Mouse (Mus musculus): ENCODE results near the gene Cir1. TPM values are rescaled to one million over a fixed set of nuclear protein-coding genes. Genes with fewer than 3 reads are reported as not detected.

The Cir1 gene
- total RNA-seq, 1 experiment: 7.4 TPM

DNA sequence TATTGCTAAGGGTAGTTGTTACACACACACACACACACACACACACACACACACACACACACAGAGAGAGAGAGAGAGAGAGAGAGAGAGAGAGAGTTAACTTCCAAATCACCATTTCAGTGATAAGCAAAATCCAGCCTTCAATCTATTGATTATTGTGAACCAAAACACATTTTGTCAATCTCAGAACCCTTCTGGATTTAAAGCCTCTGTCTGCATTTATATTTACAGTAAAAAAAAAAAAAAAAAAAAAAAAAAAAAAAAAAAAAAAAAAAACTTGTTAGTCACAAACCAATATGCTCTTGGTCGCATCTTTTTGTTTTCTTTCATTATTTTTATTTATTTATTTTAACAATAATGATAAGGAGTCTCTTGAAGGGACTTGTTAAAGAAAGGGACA lies 45.9 kb downstream of the Cir1 start:
- in situ Hi-C loops (cut with MboI; ENCODE audit: low sequenced_read_pairs in 2 of 2, unreplicated experiment in 2 of 2): loop anchor here in 1 of 2 experiments (10.0 kb wide), 1 partner anchor 1722 kb away; the partner anchor contains the start of gene Dlx2

DNA sequence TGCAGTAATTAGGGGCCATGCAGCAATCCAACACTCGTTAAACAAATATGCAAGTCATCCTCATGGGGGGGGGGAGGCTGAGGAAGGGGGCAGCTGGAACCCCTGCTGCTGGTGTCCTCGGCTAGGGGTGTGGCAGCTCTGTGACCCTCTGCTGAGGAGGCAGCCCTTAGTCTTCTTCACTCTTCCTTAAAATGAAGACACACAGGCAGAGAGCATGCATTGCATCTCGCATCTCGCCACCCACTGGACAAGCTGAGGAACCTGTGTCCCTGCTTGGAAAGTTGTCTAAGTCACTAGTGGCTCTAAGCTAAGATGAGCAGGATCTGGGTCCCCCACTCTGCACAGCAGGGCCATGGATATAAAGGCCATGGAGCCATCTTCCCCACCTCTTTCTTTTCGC lies 46.5 kb downstream of the Cir1 start:
- no peak overlapping the region for H3K9ac ChIP-seq (ENCODE audit: insufficient read depth, low read depth, low read length, poor library complexity, severe bottlenecking)
- H3K9me3 ChIP-seq (ENCODE audit: control insufficient read depth, insufficient read depth, low read depth, low read length): no peaks in the 10 kb centered on the region
- no peaks in the 10 kb centered on the region for H3K36me3 ChIP-seq (ENCODE audit: control insufficient read depth, insufficient read depth, low read length, poor library complexity, severe bottlenecking)
- TF ChIP-seq HCFC1 (IDR thresholded peaks at IDR 0.05; ENCODE audit: borderline replicate concordance, insufficient read depth, low read length) (no peak), ZNF384 (IDR thresholded peaks at IDR 0.05; ENCODE audit: low read depth, low read length) (no peak), MAFK (IDR thresholded peaks at IDR 0.05; ENCODE audit: insufficient read depth, low read depth, low read length) (no peak), CHD2 (IDR thresholded peaks at IDR 0.05; ENCODE audit: low read depth, low read length) (no peak), ZC3H11A (IDR thresholded peaks at IDR 0.05; ENCODE audit: borderline replicate concordance, low read depth, low read length) (no peak)
- no peak overlapping the region for H3K27ac ChIP-seq (ENCODE audit: insufficient read depth, low read depth, low read length, poor library complexity, severe bottlenecking)
- in situ Hi-C loops (cut with MboI; ENCODE audit: low sequenced_read_pairs in 2 of 2, unreplicated experiment in 2 of 2): loop anchor here in 1 of 2 experiments (10.0 kb wide), 1 partner anchor 1721 kb away; the partner anchor contains the start of gene Dlx2
- no peak overlapping the region for H3K4me3 ChIP-seq (ENCODE audit: insufficient read depth in 1 of 2, low read depth in 1 of 2, low read length in 2 of 2, poor library complexity in 1 of 2, severe bottlenecking in 1 of 2)
- no peak for DNase-seq (ENCODE audit: low read depth, low spot score)
- H3K4me1 ChIP-seq (ENCODE audit: control insufficient read depth in 2 of 2, insufficient read depth in 2 of 2, low read length in 2 of 2, poor library complexity in 1 of 2): peaks cover 0 to 9% of the 10 kb centered on the region in 2 experiments; a peak in 2 of 4 replicates

More for the DNA sequence above, 45.9 kb downstream of the Cir1 start:
- DNase-seq (ENCODE audit: low read depth, low spot score): no peak
- Histone ChIP-seq H3K36me3 (ENCODE audit: control insufficient read depth, insufficient read depth, low read length, poor library complexity, severe bottlenecking) (no peaks in the 10 kb centered on the region), H3K4me1 (ENCODE audit: control insufficient read depth in 2 of 2, insufficient read depth in 2 of 2, low read length in 2 of 2, poor library complexity in 1 of 2) (peaks cover 0 to 11% of the 10 kb centered on the region in 2 experiments; a peak in 2 of 4 replicates), H3K4me3 (ENCODE audit: insufficient read depth in 1 of 2, low read depth in 1 of 2, low read length in 2 of 2, poor library complexity in 1 of 2, severe bottlenecking in 1 of 2) (no peak overlapping the region), H3K27ac (ENCODE audit: insufficient read depth, low read depth, low read length, poor library complexity, severe bottlenecking) (no peak overlapping the region), H3K9me3 (ENCODE audit: control insufficient read depth, insufficient read depth, low read depth, low read length) (no peaks in the 10 kb centered on the region), H3K9ac (ENCODE audit: insufficient read depth, low read depth, low read length, poor library complexity, severe bottlenecking) (no peak overlapping the region)
- TF ChIP-seq HCFC1 (IDR thresholded peaks at IDR 0.05; ENCODE audit: borderline replicate concordance, insufficient read depth, low read length) (no peak), ZC3H11A (IDR thresholded peaks at IDR 0.05; ENCODE audit: borderline replicate concordance, low read depth, low read length) (no peak), CHD2 (IDR thresholded peaks at IDR 0.05; ENCODE audit: low read depth, low read length) (no peak), ZNF384 (IDR thresholded peaks at IDR 0.05; ENCODE audit: low read depth, low read length) (peak; percentile 64; the same call in 1 of the 2 replicates)

DNA sequence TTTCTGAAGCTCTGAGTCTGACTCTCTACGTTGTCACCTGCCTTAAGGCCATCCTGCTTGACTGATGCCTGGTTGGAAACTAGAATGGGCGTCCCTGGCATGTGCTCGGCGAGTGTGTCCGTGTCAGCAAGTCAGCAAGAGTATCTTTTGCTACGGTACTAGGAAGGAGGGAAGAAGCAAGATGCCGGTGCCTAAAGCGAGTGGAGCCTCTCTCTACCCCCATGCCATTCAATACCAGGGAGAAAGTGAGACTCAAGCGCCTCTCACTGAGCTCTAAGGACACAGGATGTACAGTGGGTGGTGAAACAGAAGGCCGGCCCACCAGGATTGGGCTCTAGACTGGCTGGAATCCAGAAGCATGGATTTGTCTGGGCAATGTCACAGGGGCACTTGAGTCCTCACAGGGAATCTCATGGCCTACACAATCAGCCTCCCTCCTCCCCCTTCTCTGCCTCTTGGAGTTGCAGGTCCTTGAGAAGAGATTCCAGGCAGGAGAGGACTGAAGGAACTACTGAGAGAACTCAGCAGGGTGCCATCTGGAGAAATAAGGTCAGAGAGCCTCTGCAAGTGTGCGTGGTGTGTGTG lies 47.8 kb downstream of the Cir1 start:
- Histone ChIP-seq H3K9me3 (ENCODE audit: control insufficient read depth, insufficient read depth, low read depth, low read length) (no peaks in the 10 kb centered on the region), H3K36me3 (ENCODE audit: control insufficient read depth, insufficient read depth, low read length, poor library complexity, severe bottlenecking) (no peaks in the 10 kb centered on the region), H3K4me1 (ENCODE audit: control insufficient read depth in 2 of 2, insufficient read depth in 2 of 2, low read length in 2 of 2, poor library complexity in 1 of 2) (peaks cover 0 to 7% of the 10 kb centered on the region in 2 experiments; a peak in 1 of 4 replicates), H3K27ac (ENCODE audit: insufficient read depth, low read depth, low read length, poor library complexity, severe bottlenecking) (no peak overlapping the region), H3K4me3 (ENCODE audit: insufficient read depth in 1 of 2, low read depth in 1 of 2, low read length in 2 of 2, poor library complexity in 1 of 2, severe bottlenecking in 1 of 2) (peak overlapping the region in 1 of 2 experiments; percentile 53; a peak in 1 of 4 replicates), H3K9ac (ENCODE audit: insufficient read depth, low read depth, low read length, poor library complexity, severe bottlenecking) (no peak overlapping the region)
- DNase-seq (ENCODE audit: low read depth, low spot score): no peak
- in situ Hi-C loops (cut with MboI; ENCODE audit: low sequenced_read_pairs in 2 of 2, unreplicated experiment in 2 of 2): loop anchor here in 1 of 2 experiments (10.0 kb wide), 1 partner anchor 1720 kb away; the partner anchor contains the start of gene Dlx2
- TF ChIP-seq ZNF384 (IDR thresholded peaks at IDR 0.05; ENCODE audit: low read depth, low read length) (no peak), HCFC1 (IDR thresholded peaks at IDR 0.05; ENCODE audit: borderline replicate concordance, insufficient read depth, low read length) (no peak), CHD2 (IDR thresholded peaks at IDR 0.05; ENCODE audit: low read depth, low read length) (no peak), ZC3H11A (IDR thresholded peaks at IDR 0.05; ENCODE audit: borderline replicate concordance, low read depth, low read length) (no peak), MAFK (IDR thresholded peaks at IDR 0.05; ENCODE audit: insufficient read depth, low read depth, low read length) (no peak)

DNA sequence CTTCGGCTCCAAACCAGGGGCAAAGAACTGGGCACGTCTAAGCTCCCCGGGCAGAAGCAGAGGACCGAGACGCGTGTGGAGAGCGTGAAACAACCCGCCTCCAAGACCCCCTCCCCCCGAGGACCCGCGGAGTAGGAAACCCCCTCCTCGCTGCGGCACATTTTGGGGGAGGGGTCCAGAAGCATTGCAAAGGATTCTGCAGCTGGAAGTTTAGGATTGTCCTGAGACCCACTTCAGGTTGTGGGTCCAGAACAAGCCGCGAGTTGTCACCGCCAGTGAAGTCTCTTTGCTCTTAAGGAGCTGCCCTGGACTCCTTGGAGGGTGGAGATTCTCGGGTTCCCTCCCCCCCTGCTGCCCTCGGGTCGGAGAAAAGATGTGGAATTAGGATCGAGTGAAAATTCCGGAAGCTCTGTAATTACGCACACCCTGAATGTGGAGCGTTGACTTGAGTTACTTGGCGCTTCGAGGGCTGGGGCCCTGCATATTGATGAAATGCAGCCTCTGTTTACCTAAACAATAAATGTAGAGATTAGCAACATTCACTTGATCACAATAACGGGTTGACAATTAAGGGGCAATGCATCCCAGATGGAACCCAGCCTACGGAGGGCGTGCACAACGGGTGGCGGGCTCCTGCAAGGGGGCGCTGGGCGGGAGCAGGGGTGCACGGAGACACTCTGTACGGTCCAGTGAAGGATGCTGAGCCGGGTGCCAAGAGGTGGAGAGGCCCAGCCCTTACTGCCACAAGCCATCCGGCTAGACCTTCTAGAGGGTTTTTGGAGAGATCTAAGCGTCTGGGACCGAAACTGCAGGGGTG lies 48.5 kb downstream of the Cir1 start:
- H3K9ac ChIP-seq (ENCODE audit: insufficient read depth, low read depth, low read length, poor library complexity, severe bottlenecking): no peak overlapping the region

More for the DNA sequence above, 48.5 kb downstream of the Cir1 start:
- DNase-seq (ENCODE audit: low read depth, low spot score): no peak
- Histone ChIP-seq H3K4me1 (ENCODE audit: control insufficient read depth in 2 of 2, insufficient read depth in 2 of 2, low read length in 2 of 2, poor library complexity in 1 of 2) (peaks cover 0 to 6% of the 10 kb centered on the region in 2 experiments; a peak in 1 of 4 replicates), H3K36me3 (ENCODE audit: control insufficient read depth, insufficient read depth, low read length, poor library complexity, severe bottlenecking) (no peaks in the 10 kb centered on the region), H3K27ac (ENCODE audit: insufficient read depth, low read depth, low read length, poor library complexity, severe bottlenecking) (no peak overlapping the region), H3K9me3 (ENCODE audit: control insufficient read depth, insufficient read depth, low read depth, low read length) (no peaks in the 10 kb centered on the region), H3K4me3 (ENCODE audit: insufficient read depth in 1 of 2, low read depth in 1 of 2, low read length in 2 of 2, poor library complexity in 1 of 2, severe bottlenecking in 1 of 2) (peak overlapping the region; percentile 53 to 62)
- no peak for TF ChIP-seq HCFC1 (IDR thresholded peaks at IDR 0.05; ENCODE audit: borderline replicate concordance, insufficient read depth, low read length)
- no peak for TF ChIP-seq CHD2 (IDR thresholded peaks at IDR 0.05; ENCODE audit: low read depth, low read length)
- no peak for TF ChIP-seq MAFK (IDR thresholded peaks at IDR 0.05; ENCODE audit: insufficient read depth, low read depth, low read length)
- TF ChIP-seq ZC3H11A (IDR thresholded peaks at IDR 0.05; ENCODE audit: borderline replicate concordance, low read depth, low read length): no peak
- TF ChIP-seq ZNF384 (IDR thresholded peaks at IDR 0.05; ENCODE audit: low read depth, low read length): no peak
- in situ Hi-C loops (cut with MboI; ENCODE audit: low sequenced_read_pairs in 2 of 2, unreplicated experiment in 2 of 2): loop anchor here in 1 of 2 experiments (10.0 kb wide), 1 partner anchor 1719 kb away; the partner anchor contains the start of gene Dlx2

Measured in ES-E14 (cell line).